Mouse (Mus musculus): Measurements from ENCODE around the gene Spata16. TPM values are rescaled to one million over a fixed set of nuclear protein-coding genes. Genes with fewer than 3 reads are reported as not detected.

Spata16 gene
- total RNA-seq (2023), result not detected

DNA sequence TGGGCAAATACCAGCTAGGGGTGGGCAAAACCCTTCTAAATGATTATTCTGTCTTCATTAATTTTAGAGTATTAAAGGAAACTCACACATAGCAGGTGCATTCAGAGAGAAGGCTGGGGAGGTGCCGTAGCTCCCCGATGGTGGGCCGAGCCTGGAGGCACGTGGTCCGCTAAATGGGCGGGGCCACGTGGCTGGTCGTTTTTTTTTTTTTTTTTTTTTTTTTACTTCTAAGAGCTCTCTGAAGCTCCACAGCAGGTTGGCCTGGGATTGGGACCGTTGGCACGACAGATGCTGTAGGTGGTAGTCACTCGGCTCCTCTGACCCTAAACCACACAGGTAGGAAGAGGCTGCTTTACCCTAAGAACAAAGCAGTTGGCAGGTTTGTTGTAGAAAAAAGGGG is at the start of gene Spata16:
TSS of gene Spata16 (plus strand) at position 219 of the 400 bp plus-strand sequence.

